Mouse (Mus musculus) megakaryocyte, embryonic 14.5 days (primary cell): Measurements from ENCODE around the gene Zfp809. TPM values are rescaled to one million over a fixed set of nuclear protein-coding genes. Genes with fewer than 3 reads are reported as not detected.

Experiments
- H3K27me3 ChIP-seq: replicated peaks from 2 replicates; pipeline ENCODE3; 2012; ENCODE audit warnings: inconsistent platforms
- H3K36me3 ChIP-seq: replicated peaks from 2 replicates; pipeline ENCODE3; 2012; ENCODE audit warnings: low read length, inconsistent platforms, mixed read lengths
- H3K4me1 ChIP-seq: 2 replicates; pipeline ENCODE4 v1.6.1; 2012; ENCODE audit warnings: inconsistent platforms
- H3K4me3 ChIP-seq: replicated peaks from 2 replicates; pipeline ENCODE3; 2012; ENCODE audit warnings: moderate library complexity, mild to moderate bottlenecking, inconsistent platforms
- H3K9me3 ChIP-seq: 2 replicates; pipeline ENCODE4 v1.6.1; 2012; ENCODE audit warnings: inconsistent platforms
- FLI1 ChIP-seq: IDR thresholded peaks from 2 replicates; pipeline ENCODE4 v1.6.1; 2012; ENCODE audit warnings: low read length, inconsistent platforms, mixed read lengths
- GATA1 ChIP-seq: IDR thresholded peaks from 3 replicates; pipeline ENCODE4 v1.6.1; 2012; ENCODE audit warnings: mixed read lengths, low read length, inconsistent platforms, borderline replicate concordance
- polyA plus RNA-seq: library from polyadenylated mRNA; stranded (reverse); fragments of >175 nt; gene quantifications from 2 replicates; pipeline ENCODE4 v1.2.3, GENCODE M21; 2012; ENCODE audit warnings: low replicate concordance; ENCODE audit not compliant: insufficient read depth

Zfp809 gene
- polyA plus RNA-seq, 1 experiment: 2.1 TPM

- Histone ChIP-seq H3K27me3 (no peaks in the 10 kb centered on the region), H3K36me3 (peaks cover 6% of the 10 kb centered on the region), H3K4me3 (no peak overlapping the region), H3K4me1 (peaks cover 9% of the 10 kb centered on the region), H3K9me3 (peaks cover 19% of the 10 kb centered on the region)
- TF ChIP-seq GATA1 (no peak), FLI1 (no peak)
These were observed 37.1 kb downstream of the Zfp809 start for GRCm38 (mm10) chr9:22262611-22263010.

- Histone ChIP-seq H3K4me1 (no peaks in the 10 kb centered on the region), H3K36me3 (no peaks in the 10 kb centered on the region), H3K27me3 (no peaks in the 10 kb centered on the region), H3K4me3 (no peak overlapping the region), H3K9me3 (peaks cover 64% of the 10 kb centered on the region)
- TF ChIP-seq FLI1 (no peak), GATA1 (no peak)
These were observed 43.4 kb downstream of the Zfp809 start for GRCm38 (mm10) chr9:22268886-22269285.

- H3K4me1 ChIP-seq: no peaks in the 10 kb centered on the region
- no peak overlapping the region for H3K4me3 ChIP-seq
- H3K27me3 ChIP-seq: no peaks in the 10 kb centered on the region
- no peak for TF ChIP-seq FLI1
- no peak for TF ChIP-seq GATA1
- peaks cover 71% of the 10 kb centered on the region for H3K36me3 ChIP-seq
- H3K9me3 ChIP-seq: peaks cover 76% of the 10 kb centered on the region
These were observed 53.2 kb downstream of the Zfp809 start for GRCm38 (mm10) chr9:22278733-22279132.

Other genes with a start within 250 kb of the Zfp809 start
- gene Rgl3, start 236.3 kb upstream of the Zfp809 start, polyA plus RNA-seq: 2.2 and 5.6 TPM in 2 replicates
- 0.18 TPM in 1 of 2 replicates, not detected in the other for gene Ccdc151, start 223.1 kb upstream of the Zfp809 start, polyA plus RNA-seq
- gene Prkcsh, start 222.9 kb upstream of the Zfp809 start, polyA plus RNA-seq: 194 and 215 TPM in 2 replicates
- gene Elavl3, start 173.7 kb upstream of the Zfp809 start, polyA plus RNA-seq: 0.21 TPM in 1 of 2 replicates, not detected in the other
- gene Gm49318, start 154.5 kb upstream of the Zfp809 start, polyA plus RNA-seq: not detected in 2 replicates
- 10.8 and 17.6 TPM in 2 replicates for gene Zfp653, start 154.3 kb upstream of the Zfp809 start, polyA plus RNA-seq
- gene Ecsit, start 140.3 kb upstream of the Zfp809 start, polyA plus RNA-seq: 7.2 and 16.8 TPM in 2 replicates
- gene Cnn1, start 126.5 kb upstream of the Zfp809 start, polyA plus RNA-seq: not detected in 2 replicates
- 75.4 and 147 TPM in 2 replicates for gene Elof1, start 108.5 kb upstream of the Zfp809 start, polyA plus RNA-seq
- 7.4 and 23.8 TPM in 2 replicates for gene Acp5, start 90.0 kb upstream of the Zfp809 start, polyA plus RNA-seq
- gene Pigyl, start 68.9 kb upstream of the Zfp809 start, polyA plus RNA-seq: 28.4 TPM in 1 of 2 replicates, not detected in the other
- not detected in 2 replicates for gene Zfp872, start 37.6 kb upstream of the Zfp809 start, polyA plus RNA-seq
- 0.18 TPM in 1 of 2 replicates, not detected in the other for gene Zfp599, start 34.2 kb downstream of the Zfp809 start, polyA plus RNA-seq
- gene Zfp810, start 81.9 kb downstream of the Zfp809 start, polyA plus RNA-seq: 1.2 TPM in 1 of 2 replicates, not detected in the other
- 0.47 and 0.89 TPM in 2 replicates for gene Anln, start 163.5 kb downstream of the Zfp809 start, polyA plus RNA-seq
- gene 9530077C05Rik, start 185.8 kb downstream of the Zfp809 start, polyA plus RNA-seq: not detected in 2 replicates
- gene Gm17545, start 228.6 kb downstream of the Zfp809 start, polyA plus RNA-seq: not detected in 2 replicates
- 29.7 and 44.5 TPM in 2 replicates for gene Rp9, start 244.0 kb downstream of the Zfp809 start, polyA plus RNA-seq